Mouse (Mus musculus) right cerebral cortex, postnatal 14 days (tissue): Measurements from ENCODE around the gene Fam120c.
"Not testable (repeated sequence)": the region's sequence is repeated elsewhere in the genome, so short reads cannot be mapped to it uniquely, and the experiment has no call there.

Source experiments
- DNase-seq: peaks from one replicate; pipeline ENCODE4 v3.0.0; 2022

Fam120c gene

DNA sequence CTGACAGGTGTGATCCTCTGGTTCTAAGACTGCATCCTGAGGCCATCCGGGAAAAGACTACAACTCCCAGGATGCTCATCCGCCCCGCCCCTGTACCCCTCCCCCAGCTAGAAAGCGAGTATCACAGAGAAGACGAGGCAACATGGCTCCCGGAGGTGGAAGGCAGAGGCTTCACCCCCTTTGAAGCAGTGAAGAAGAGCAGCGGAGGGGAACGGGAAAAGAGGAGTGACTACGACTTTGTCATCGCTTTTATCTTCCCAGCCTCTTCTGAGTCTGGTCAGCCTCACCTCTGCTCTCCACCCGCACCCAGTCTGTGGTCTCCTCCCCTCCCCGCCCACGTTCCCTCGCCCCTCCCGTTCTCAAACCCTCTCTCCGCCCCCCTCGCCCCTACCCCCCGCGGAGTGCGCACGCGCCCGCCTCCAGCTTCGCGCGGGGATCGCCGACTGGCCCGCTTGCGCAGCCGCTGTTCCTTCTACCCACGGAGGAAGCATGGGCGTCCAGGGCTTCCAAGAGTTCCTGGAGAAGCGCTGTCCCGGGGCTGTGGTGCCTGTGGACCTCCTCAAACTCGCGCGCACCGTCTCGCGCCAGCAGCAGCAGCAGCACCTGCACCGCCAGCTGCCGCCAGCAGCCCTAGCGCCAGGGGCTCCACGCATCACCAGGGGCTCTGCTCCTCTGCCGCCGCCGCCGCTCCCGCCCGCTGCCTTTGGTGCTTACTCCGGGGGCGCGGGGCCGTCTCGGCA is at the start of gene Fam120c:
Gene Fam120c, plus strand, starts transcription at position 415 of the 740 bp plus-strand sequence.
- peak; percentile 86 for DNase-seq

DNA sequence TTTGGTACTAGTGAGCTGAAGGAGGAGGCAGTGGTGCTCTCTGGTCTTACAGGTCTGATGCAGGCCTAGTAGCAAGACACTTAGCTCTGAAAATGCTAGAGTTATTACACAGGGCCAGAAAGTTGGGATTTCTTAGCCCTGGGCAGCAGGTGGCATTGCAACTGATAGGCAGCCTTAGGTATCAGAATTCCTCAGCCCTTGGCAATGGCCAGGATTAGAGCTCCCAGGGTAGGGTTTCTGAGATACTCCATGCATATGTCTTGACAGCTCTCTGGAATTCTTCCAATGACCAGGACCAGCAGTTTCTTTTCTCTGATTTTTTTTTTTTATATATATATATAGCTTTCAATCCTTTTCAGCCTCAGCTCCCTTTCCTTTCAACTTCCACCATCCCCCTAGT is 45.6 kb upstream of the Fam120c start:
- no peak for DNase-seq

- no peak for DNase-seq
Measured at GRCm38 (mm10) chrX:151313732-151314131, 30.2 kb upstream of the Fam120c start.

DNA sequence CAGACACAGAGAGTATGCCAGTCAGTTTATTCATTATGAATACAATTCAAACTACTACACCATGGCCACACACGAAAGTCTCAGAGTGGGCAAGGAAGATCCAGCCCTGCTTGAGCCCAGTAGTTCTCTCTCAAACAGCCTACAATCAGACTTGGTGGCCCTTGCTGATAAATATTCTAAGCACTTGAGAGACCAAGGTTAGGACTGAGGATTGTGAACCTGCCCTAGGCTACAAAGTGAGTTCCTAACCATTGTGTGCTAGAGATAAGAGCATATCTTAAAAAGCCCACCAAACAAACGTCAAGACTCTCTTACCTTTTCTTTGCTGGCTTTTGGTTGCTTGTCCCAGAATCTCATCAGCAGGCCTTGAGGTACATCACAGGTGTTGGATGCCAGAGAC is 10.4 kb upstream of the Fam120c start:
- DNase-seq = no peak

DNA sequence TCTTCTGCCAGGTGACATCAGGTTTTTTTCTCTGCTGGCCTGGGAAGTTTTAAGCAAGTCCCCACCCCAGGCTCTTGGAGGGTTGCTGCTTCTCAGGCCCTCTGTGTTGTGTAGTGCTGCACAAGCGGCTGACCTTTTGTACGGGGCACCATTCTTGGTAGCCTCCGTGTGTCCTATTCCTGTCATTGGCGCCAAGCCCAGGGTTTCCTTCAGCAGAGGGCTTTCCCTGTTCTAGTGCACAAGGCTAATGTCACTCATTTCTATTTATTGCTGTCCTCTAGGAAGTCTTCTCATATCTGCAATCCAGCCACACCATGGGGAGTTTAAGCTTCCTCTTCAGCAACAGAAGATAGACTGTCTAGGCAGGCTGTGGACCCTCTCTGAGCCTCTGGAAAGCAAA is 6.2 kb upstream of the Fam120c start:
- peak; percentile 7 for DNase-seq

- peak; percentile 35 for DNase-seq
Measured at GRCm38 (mm10) chrX:151344501-151344984, 568 bp downstream of the Fam120c start.

GRCm38 (mm10) chrX:151345333-151346125 is 1.6 kb downstream of the Fam120c start:
- peak; percentile 7 for DNase-seq

DNA sequence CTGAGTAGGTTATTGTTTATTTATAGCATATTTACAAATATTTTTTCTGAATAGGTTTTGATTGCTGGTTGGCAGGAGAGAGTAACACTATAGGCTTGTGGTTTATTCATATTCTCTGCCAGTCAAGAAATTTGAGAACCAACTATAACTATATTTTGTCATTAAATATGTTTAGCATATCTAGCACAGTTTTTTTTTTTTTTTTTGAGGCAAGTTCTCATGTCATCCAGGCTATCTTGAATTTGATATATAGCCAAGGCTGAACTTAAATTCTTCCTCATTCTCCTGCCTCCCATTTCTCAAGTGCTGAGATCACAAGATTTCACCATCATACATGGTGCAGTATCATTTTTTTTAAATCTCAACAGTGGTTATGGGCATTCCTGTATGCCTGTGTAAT is 3.3 kb downstream of the Fam120c start:
- DNase-seq = no peak

GRCm38 (mm10) chrX:151349322-151349721 is 5.3 kb downstream of the Fam120c start:
- no peak for DNase-seq

DNA sequence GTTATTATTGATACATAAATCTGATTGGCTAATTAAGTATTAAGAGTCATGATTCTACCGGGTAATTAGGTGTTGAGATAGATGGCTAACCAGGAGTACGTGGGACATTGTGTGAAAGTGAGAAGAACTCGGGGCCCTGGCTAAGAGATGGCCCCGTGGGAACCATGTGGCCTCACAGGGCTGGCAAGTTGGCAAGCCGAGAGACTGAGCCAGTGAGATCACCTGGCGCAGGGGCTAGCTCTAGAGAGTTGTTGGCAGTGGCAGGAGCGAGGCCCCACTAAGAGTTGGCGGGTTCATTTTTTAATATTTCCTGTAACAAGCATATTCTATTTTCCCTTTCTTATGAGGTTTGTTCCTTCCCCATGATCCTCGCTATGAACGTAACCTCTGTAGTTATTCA is 74.8 kb downstream of the Fam120c start:
- DNase-seq = no peak

DNA sequence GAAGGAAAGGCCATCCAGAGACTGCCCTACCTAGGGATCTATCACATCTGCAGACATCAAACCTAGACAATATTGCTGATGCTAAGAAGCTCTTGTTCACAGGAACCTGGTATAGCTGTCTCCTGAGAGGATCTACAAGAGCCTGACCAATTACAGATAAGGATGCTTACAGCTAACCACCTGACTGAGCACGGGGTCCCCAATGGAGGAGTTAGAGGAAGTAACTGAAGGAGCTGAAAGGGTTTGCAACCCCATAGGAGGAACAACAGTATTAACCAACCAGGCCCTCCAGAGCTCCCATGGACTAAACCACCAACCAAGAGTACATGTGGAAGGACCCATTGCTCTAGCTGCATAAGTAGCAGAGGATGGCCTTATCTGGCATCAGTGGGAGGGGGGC is 76.8 kb downstream of the Fam120c start:
- DNase-seq = no peak

- no peak for DNase-seq
Measured at GRCm38 (mm10) chrX:151443637-151444036, 99.7 kb downstream of the Fam120c start.

- no peak for DNase-seq
Measured at GRCm38 (mm10) chrX:151444189-151444588, 100.2 kb downstream of the Fam120c start.

GRCm38 (mm10) chrX:151488128-151488527 is 144.2 kb downstream of the Fam120c start:
- DNase-seq = no peak

DNA sequence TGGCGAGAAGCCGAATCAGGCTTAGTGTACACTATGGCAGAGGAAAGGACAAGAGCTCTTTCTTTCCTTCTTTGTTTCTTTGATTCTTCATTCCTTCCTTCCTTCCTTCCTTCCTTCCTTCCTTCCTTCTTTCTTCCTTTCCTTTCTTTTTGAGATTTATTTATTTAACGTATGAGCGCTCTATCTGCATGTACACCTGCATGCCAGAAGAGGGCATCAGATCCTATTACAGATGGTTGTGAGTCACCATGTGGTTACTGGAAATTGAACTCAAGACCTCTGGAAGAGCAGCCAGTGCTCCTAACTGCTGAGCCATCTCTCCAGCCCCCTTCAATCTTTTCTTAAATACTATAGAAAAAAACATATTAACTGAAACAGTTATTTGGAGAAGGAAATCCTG is 149.3 kb downstream of the Fam120c start:
- DNase-seq = not testable (repeated sequence)

DNA sequence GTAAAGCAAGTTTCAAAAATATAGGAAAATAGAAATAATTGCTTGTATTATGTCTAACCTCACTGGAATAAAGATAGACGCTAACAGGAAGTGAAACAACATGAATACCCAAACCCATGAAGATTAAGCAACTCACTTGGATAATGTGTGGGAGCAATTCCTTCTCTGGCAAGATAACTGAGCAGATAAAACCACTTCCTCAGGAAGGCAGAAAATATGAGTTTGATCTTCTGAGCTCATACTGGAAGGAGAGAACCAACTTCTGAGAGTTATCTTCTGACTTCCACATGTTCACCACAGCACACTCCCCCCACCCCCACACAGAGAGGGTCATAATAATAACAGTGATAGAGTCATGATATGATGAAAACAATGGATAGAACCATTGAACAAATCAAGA is 152.6 kb downstream of the Fam120c start:
- DNase-seq = no peak

DNA sequence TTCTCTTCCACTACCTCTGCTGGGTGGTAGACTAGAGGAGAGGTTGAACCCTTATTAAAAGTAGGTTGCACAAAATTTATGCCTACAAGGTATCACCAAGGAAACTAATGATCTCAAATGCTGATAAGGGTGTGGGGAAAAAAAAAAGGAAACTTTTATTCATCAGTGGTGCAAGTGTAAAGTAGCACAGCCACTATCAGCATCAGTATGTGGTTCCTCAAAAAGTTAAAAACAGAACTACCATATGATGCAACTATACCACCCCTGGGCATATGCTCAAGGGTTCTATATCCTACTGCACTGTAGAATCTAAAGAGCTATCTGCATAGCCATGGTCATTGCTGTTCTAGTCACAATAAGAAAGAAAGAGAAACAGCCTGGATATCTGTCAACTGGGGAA is 164.6 kb downstream of the Fam120c start:
- DNase-seq = no peak

DNA sequence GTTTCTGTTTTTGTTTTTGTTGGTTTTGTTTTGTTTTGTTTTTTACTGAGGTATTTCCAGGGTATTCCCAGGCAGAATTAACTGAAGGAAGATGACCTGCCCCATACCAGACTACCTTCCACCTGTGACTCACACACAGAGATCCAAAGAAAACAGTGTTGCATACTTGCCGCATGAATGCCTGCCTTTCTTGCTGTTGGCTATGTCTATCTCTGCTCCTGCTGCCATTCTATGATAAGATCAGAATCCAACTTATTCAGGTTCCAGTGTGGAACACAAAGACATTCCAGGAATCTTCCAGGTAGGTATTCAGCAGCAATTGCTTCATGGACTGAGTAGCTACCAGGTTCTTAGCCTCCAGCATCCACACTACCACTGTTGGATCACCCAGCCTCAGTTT is 165.9 kb downstream of the Fam120c start:
- no peak for DNase-seq

DNA sequence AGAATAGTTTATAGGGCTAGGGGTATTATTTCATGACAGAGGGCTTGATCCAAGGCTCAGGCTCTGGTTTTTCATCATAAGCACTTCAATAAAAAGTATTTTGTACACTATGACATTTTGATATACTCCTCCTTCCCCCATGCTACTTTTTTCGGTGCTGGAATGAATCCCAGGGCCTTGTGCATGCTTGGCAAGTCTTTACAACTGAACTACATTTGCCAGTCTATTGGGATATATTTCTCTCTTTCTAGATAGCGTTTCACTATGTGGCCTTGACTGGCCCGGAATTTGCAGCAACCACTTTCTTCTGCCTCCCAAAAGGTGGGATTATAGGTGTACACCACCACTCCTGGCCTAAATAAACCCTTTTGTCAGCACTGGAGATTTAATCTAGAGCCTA is 169.1 kb downstream of the Fam120c start:
- no peak for DNase-seq

- DNase-seq = no peak
Measured at GRCm38 (mm10) chrX:151513694-151514093, 169.7 kb downstream of the Fam120c start.

DNA sequence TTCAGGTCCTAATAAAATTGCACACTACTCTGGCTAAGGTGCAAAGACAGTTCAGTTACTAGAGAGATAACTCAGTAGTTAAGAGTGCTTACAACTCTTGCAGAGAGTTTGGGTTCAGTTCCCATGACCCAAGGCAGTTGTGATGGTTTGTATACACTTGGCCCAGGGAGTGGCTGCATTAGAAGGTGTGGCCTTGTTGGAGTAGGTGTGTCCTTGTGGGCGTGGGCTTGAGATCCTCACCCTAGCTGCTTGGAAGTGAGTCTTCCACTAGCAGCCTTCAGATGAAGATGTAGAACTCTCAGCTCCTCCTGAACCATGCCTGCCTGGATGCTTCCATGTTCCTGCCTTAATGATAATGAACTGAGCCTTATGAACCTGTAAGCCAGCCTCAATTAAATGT is 174.2 kb downstream of the Fam120c start:
- DNase-seq = no peak

GRCm38 (mm10) chrX:151520127-151520457 is 176.1 kb downstream of the Fam120c start:
- DNase-seq = no peak

DNA sequence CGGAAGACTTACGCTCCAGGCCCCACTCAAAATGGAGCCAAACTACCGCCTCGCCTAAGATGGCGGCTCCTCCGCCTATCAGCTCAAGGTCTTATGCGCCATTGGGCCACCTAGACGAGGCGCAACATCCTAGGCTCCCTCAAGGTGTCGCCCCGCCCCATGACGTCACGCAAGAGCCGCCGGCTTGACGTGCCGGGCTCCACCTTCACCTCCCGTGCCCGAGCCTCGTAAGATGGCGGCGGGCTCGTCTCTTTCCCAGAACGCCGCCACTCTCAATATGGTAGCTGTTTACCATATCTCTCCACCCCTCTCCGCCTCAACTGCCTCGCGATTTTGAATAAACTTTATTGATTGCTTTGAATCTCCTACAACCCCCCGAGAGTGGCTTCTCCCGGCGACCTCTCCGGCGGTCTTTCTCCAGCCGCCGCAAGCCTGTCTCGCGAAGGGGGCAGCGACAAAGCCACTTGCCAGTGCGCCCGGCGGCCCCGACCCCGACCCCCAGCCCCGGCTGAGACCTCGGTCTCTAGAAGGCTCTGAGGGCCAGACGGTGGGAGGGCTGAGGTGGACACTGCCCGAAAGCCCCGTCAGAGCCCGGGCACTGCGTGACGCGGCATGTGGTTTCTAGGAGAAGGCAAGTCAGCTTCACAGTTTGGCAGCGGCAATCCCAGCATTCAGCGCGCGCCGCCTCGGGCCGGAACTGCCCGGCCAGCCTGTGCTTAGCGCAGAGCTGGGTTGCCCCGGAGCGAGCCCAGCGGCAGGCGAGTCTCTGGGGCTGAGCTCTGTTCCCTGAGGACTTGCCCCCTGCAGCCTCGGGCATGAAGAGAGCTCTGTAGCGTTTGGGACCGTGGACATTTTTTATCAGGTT is 176.7 kb downstream of the Fam120c start, which contains the start of gene Phf8:
Gene Phf8, plus strand, starts transcription at position 215 of the 865 bp plus-strand sequence.
- DNase-seq = peak; percentile 95
